Comparison of ENCODE assay signal across 9 mouse cellular contexts in the genomic region with DNA sequence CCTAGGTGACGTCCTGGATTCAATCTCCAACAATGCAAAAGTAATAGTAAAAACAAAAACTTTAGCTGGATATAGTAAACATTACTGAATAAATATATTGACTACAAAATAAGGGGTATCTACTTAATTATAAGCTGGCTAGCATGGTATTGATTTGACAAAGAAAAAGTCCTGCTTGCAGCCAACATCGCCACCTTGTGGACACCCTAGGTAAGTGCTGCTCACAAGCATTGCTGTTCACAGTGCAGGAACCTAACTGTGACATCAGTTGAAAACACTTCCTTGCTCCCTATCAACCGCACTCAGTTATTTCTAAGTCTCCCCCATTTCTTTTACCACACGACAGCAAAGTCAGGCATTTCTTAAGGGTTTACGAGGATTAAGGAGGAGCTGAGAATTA. TPM values are rescaled to one million over a fixed set of nuclear protein-coding genes. Genes with fewer than 3 reads are reported as not detected.
DNase-seq lines count a peak whose midpoint lies in the region; ATAC-seq and TF ChIP-seq lines count a peak whose summit lies in the region.
"Had no signal": no experiment of that assay in that cellular context is flagged by ENCODE, and none has a peak within 500 bp of the region (broad histone marks: within the 10 kb centered on the region; RNA-seq: fewer than 3 reads in every experiment).

No protein-coding gene starts in this region.

- H3K27me3 ChIP-seq in kidney, postnatal 0 days (ENCODE audit: insufficient read depth, low read length), result no peaks in the 10 kb centered on the region
- no peaks in the 10 kb centered on the region for H3K27me3 ChIP-seq in liver, postnatal 0 days (ENCODE audit: insufficient read depth, low read length)

- peak; percentile 24 to 49 for DNase-seq in adrenal gland, adult 18-20 months (ENCODE audit: low spot score in 2 of 2)
- DNase-seq in adrenal gland, adult 2 months, result no peak
- peak; percentile 50 for DNase-seq in kidney, postnatal 0 days (ENCODE audit: low spot score)
- no peak for DNase-seq in kidney, adult 11 months
- DNase-seq in R1 (ENCODE audit: low read depth, low spot score), result peak; percentile 75
- DNase-seq in liver, postnatal 0 days, result peak; percentile 77
- DNase-seq in spleen, adult 12 weeks (ENCODE audit: low spot score), result peak; percentile 37

- no peak overlapping the region for H3K27ac ChIP-seq in kidney, postnatal 0 days
- H3K27ac ChIP-seq in liver, postnatal 0 days (ENCODE audit: low read depth), result peak overlapping the region; percentile 71; the same call in 1 of the 2 replicates

- peak; percentile 85 for TF ChIP-seq CTCF in kidney, postnatal 0 days (IDR thresholded peaks at IDR 0.05; ENCODE audit: low read depth)
- peak; percentile 93 for TF ChIP-seq CTCF in liver, postnatal 0 days (IDR thresholded peaks at IDR 0.05; ENCODE audit: low read depth)

- TF ChIP-seq EP300 in liver, postnatal 0 days (IDR thresholded peaks at IDR 0.05; ENCODE audit: low read depth), result no peak

- no peak overlapping the region for H3K4me2 ChIP-seq in kidney, postnatal 0 days (ENCODE audit: low read length)
- peak overlapping the region; percentile 31; the same call in 1 of the 2 replicates for H3K4me2 ChIP-seq in liver, postnatal 0 days (ENCODE audit: low read depth, low read length)

- no peaks in the 10 kb centered on the region for H3K9me3 ChIP-seq in kidney, postnatal 0 days (replicated peaks; ENCODE audit: low read length)
- no peaks in the 10 kb centered on the region for H3K9me3 ChIP-seq in liver, postnatal 0 days (ENCODE audit: low read length)

- H3K4me1 ChIP-seq in kidney, postnatal 0 days (replicated peaks; ENCODE audit: insufficient read depth, low read length), result no peaks in the 10 kb centered on the region
- no peaks in the 10 kb centered on the region for H3K4me1 ChIP-seq in liver, postnatal 0 days (ENCODE audit: insufficient read depth)

- no peak for ATAC-seq in kidney, postnatal 0 days (replicated peaks; ENCODE audit: low FRiP score, low read depth)
- peak; percentile 68 for ATAC-seq in erythroid progenitor cell, adult 5-6 weeks (replicated peaks; ENCODE audit: low FRiP score, poor library complexity, severe bottlenecking)
- peak; percentile 61 for ATAC-seq in liver, postnatal 0 days

- H3K4me3 ChIP-seq in kidney, postnatal 0 days (replicated peaks; ENCODE audit: low read depth, low read length), result no peak overlapping the region
- no peak overlapping the region for H3K4me3 ChIP-seq in liver, postnatal 0 days (ENCODE audit: low read depth, low read length)

- 70% methylated on average over 5 of the region's 5 CpGs for WGBS in kidney, postnatal 0 days
- WGBS in liver, postnatal 0 days (ENCODE audit: insufficient replicate concordance), result 62% methylated on average over 5 of the region's 5 CpGs

- no peak overlapping the region for H3K9ac ChIP-seq in kidney, postnatal 0 days (ENCODE audit: low read depth, low read length)
- H3K9ac ChIP-seq in liver, postnatal 0 days (replicated peaks), result no peak overlapping the region

- peaks cover 46% of the 10 kb centered on the region for H3K36me3 ChIP-seq in kidney, postnatal 0 days (ENCODE audit: insufficient read depth, low read length)
- H3K36me3 ChIP-seq in liver, postnatal 0 days (replicated peaks; ENCODE audit: insufficient read depth, low read length), result peaks cover 61% of the 10 kb centered on the region

RNA-seq across cellular contexts. Expression of gene Yeats4, which starts 7.5 kb away (rescaled TPM):
- 10 to 100 TPM; 34.5 to 43.1 TPM for total RNA-seq in adrenal gland, adult 18-20 months (2021)
- 10 to 100 TPM; 43.0 to 47.3 TPM for total RNA-seq in adrenal gland, adult 2 months (2021)
- polyA plus RNA-seq in adrenal gland, adult 2 months (2012; rRNA removed), result 29.1 and 35.7 TPM in 2 replicates
- polyA plus RNA-seq in kidney, postnatal 0 days (2015; fragmentation: Nextera tagmentation; extraction: Ambion mirVana), result 65.3 and 67.0 TPM in 2 replicates
- 36.4 and 65.8 TPM in 2 replicates for total RNA-seq in erythroid progenitor cell, adult 5-6 weeks (2015; ENCODE audit: low replicate concordance)
- 57.3 and 94.7 TPM in 2 replicates for total RNA-seq in erythroid progenitor cell, adult 5-6 weeks (2017; ENCODE audit: low replicate concordance)
- polyA plus RNA-seq in liver, postnatal 0 days (2015; fragmentation: Nextera tagmentation; extraction: Ambion mirVana), result 31.2 and 32.2 TPM in 2 replicates

RNA-seq across cellular contexts. Expression of gene 9530003J23Rik, which starts 21.7 kb away (rescaled TPM):
- not detected for total RNA-seq in adrenal gland, adult 18-20 months (2021)
- not detected for total RNA-seq in adrenal gland, adult 2 months (2021)
- polyA plus RNA-seq in adrenal gland, adult 2 months (2012; rRNA removed), result not detected in 2 replicates
- polyA plus RNA-seq in kidney, postnatal 0 days (2015; fragmentation: Nextera tagmentation; extraction: Ambion mirVana), result not detected in 2 replicates
- not detected in 2 replicates for total RNA-seq in erythroid progenitor cell, adult 5-6 weeks (2015; ENCODE audit: low replicate concordance)
- total RNA-seq in erythroid progenitor cell, adult 5-6 weeks (2017; ENCODE audit: low replicate concordance), result not detected in 2 replicates
- not detected in 2 replicates for polyA plus RNA-seq in liver, postnatal 0 days (2015; fragmentation: Nextera tagmentation; extraction: Ambion mirVana)
- polyA plus RNA-seq: heart, embryonic 14.5 days had no signal

Comparison
In these comparisons a context has a peak if more than half of its experiments do, and no peak if none do; other contexts are left out.
1. DNase-seq: peak in adrenal gland, adult 18-20 months (2 of 2), kidney, postnatal 0 days (single experiment), R1 (single experiment), liver, postnatal 0 days (single experiment) and spleen, adult 12 weeks (single experiment); none in adrenal gland, adult 2 months (single experiment) and kidney, adult 11 months (single experiment).